In the genomic region with DNA sequence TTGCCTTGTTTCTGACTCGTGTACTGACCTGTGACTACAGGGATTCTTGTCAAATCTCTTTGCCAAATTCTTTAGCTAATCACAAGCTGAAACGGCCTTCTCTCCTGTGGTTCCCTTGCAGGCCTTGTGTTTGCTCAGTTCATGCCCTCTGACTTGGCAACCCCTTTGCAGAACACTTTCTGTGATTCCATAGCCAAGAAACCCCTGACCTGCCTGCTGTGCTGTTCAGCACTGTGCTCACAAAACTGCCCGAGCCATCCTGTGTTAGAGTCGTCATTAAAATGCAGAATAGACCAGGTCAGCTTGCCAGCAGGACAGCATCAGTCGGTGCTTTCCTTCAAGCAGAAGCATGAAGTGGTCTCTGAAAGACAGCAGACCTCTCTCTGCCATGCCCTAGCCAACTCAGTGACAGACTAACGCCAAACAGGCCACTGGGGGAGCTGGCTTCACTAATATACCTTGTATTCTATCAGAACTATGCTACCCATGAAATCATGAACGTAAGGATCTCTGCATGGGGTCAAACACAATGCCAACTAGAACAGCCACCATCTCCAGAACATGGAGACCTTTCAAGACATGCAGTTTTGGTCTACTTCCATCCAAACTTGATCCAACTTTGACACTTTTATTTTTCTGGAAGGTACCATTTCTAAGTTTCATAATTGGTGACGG, we compare ENCODE assay signal across 9 mouse cellular contexts.
A peak's percentile ranks its signal among the peaks of the same experiment; 100 is the strongest.
DNase-seq lines count a peak whose midpoint lies in the region; ATAC-seq and TF ChIP-seq lines count a peak whose summit lies in the region.
"Had no signal": no experiment of that assay in that cellular context is flagged by ENCODE, and none has a peak within 500 bp of the region (broad histone marks: within the 10 kb centered on the region; RNA-seq: fewer than 3 reads in every experiment).

No protein-coding gene starts in this region.

- no peak overlapping the region for H3K9ac ChIP-seq in hindbrain, embryonic 14.5 days
- H3K9ac ChIP-seq in hindbrain, embryonic 13.5 days, result no peak overlapping the region
- no peak overlapping the region for H3K9ac ChIP-seq in stomach, postnatal 0 days (ENCODE audit: low read length)

- DNase-seq in hindbrain, embryonic 14.5 days (ENCODE audit: low spot score), result no peak
- peak; percentile 62 for DNase-seq in 3T3-L1 (ENCODE audit: low read depth, low spot score)
- DNase-seq in cerebellum, adult 11-12 months, result peak; percentile 39
- peak; percentile 34 to 36 for DNase-seq in heart, postnatal 10 days
- DNase-seq in c-Kit-positive CD71-positive TER-119-positive erythroid progenitor cells, embryonic 14.5 days (ENCODE audit: low spot score), result no peak
- DNase-seq in layer of hippocampus, adult 9-10 months (ENCODE audit: low spot score), result no peak
- DNase-seq in stomach, postnatal 0 days (ENCODE audit: low spot score), result no peak

- intact Hi-C loops in heart, postnatal 10 days (cut with DNase I), result no loop called here

- H3K4me2 ChIP-seq in hindbrain, embryonic 14.5 days (replicated peaks), result no peak overlapping the region
- H3K4me2 ChIP-seq in hindbrain, embryonic 13.5 days, result no peak overlapping the region
- no peak overlapping the region for H3K4me2 ChIP-seq in stomach, postnatal 0 days (replicated peaks; ENCODE audit: low read depth)

- no peak overlapping the region for H3K4me3 ChIP-seq in hindbrain, embryonic 14.5 days (replicated peaks; ENCODE audit: low read length)
- no peak overlapping the region for H3K4me3 ChIP-seq in hindbrain, embryonic 13.5 days
- H3K4me3 ChIP-seq in stomach, postnatal 0 days (ENCODE audit: low read depth, low read length), result no peak overlapping the region

- no peaks in the 10 kb centered on the region for H3K27me3 ChIP-seq in hindbrain, embryonic 14.5 days (ENCODE audit: control insufficient read depth, insufficient read depth, low read length)
- H3K27me3 ChIP-seq in hindbrain, embryonic 13.5 days, result no peaks in the 10 kb centered on the region
- H3K27me3 ChIP-seq in stomach, postnatal 0 days (ENCODE audit: control insufficient read depth, insufficient read depth, low read length), result no peaks in the 10 kb centered on the region

- peak; percentile 43; the same call in 1 of the 2 replicates for ATAC-seq in hindbrain, embryonic 14.5 days (ENCODE audit: low FRiP score)
- ATAC-seq in hindbrain, embryonic 13.5 days (ENCODE audit: low FRiP score), result no peak
- no peak for ATAC-seq in stomach, postnatal 0 days (ENCODE audit: low FRiP score, low TSS enrichment)
- ATAC-seq: intestine, embryonic 16.5 days had no signal

- no peaks in the 10 kb centered on the region for H3K36me3 ChIP-seq in hindbrain, embryonic 14.5 days (replicated peaks; ENCODE audit: control insufficient read depth, insufficient read depth)
- H3K36me3 ChIP-seq in hindbrain, embryonic 13.5 days, result no peaks in the 10 kb centered on the region
- H3K36me3 ChIP-seq in stomach, postnatal 0 days (ENCODE audit: control insufficient read depth, insufficient read depth, low read length), result no peaks in the 10 kb centered on the region

- no peak for TF ChIP-seq EP300 in stomach, postnatal 0 days (optimal IDR thresholded peaks at IDR 0.05)

- no peak overlapping the region for H3K27ac ChIP-seq in hindbrain, embryonic 14.5 days
- no peak overlapping the region for H3K27ac ChIP-seq in hindbrain, embryonic 13.5 days
- H3K27ac ChIP-seq in stomach, postnatal 0 days (replicated peaks), result no peak overlapping the region

- H3K9me3 ChIP-seq in hindbrain, embryonic 14.5 days (ENCODE audit: control insufficient read depth, low read length), result no peaks in the 10 kb centered on the region
- H3K9me3 ChIP-seq in hindbrain, embryonic 13.5 days, result no peaks in the 10 kb centered on the region
- no peaks in the 10 kb centered on the region for H3K9me3 ChIP-seq in stomach, postnatal 0 days (ENCODE audit: control insufficient read depth, low read length)

- no peak for TF ChIP-seq CTCF in stomach, postnatal 0 days (IDR thresholded peaks at IDR 0.05; ENCODE audit: low read depth)

- H3K4me1 ChIP-seq in hindbrain, embryonic 14.5 days (replicated peaks; ENCODE audit: control insufficient read depth, insufficient read depth, low read length), result 0 out of 2 replicates have a peak, but pooled peaks cover 3% of the 10 kb centered on the region
- peaks cover 11% of the 10 kb centered on the region for H3K4me1 ChIP-seq in hindbrain, embryonic 13.5 days (replicated peaks)
- H3K4me1 ChIP-seq in stomach, postnatal 0 days (replicated peaks; ENCODE audit: control insufficient read depth, insufficient read depth), result no peaks in the 10 kb centered on the region

- 40% methylated on average over 8 of the region's 8 CpGs for WGBS in hindbrain, embryonic 14.5 days
- 44% methylated on average over 8 of the region's 8 CpGs for WGBS in hindbrain, embryonic 13.5 days
- 39% methylated on average over 8 of the region's 8 CpGs for WGBS in stomach, postnatal 0 days

Comparison
In these comparisons a context has a peak if more than half of its experiments do, and no peak if none do; other contexts are left out.
1. DNase-seq: peak in 3T3-L1 (single experiment), cerebellum, adult 11-12 months (single experiment) and heart, postnatal 10 days (2 of 2); none in hindbrain, embryonic 14.5 days (single experiment), c-Kit-positive CD71-positive TER-119-positive erythroid progenitor cells, embryonic 14.5 days (single experiment), layer of hippocampus, adult 9-10 months (single experiment) and stomach, postnatal 0 days (single experiment).